Mouse (Mus musculus) midbrain, embryonic 16.5 days (tissue): Measurements from ENCODE around the gene 6430550D23Rik. TPM values are rescaled to one million over a fixed set of nuclear protein-coding genes. Genes with fewer than 3 reads are reported as not detected.
"Not testable (repeated sequence)": the region's sequence is repeated elsewhere in the genome, so short reads cannot be mapped to it uniquely, and the experiment has no call there.

Source experiments
- ATAC-seq: fragments of 200-750 bp; cut with Nextera tagmentation; 2 replicates; pipeline ENCODE4 v1.8.0; 2017; ENCODE audit warnings: moderate TSS enrichment
- H3K27ac ChIP-seq: fragments of 300-500 bp; sonication (generic); 2 replicates; pipeline ENCODE4 v1.5.1; 2014; ENCODE audit warnings: mild to moderate bottlenecking, low read length, mixed read lengths
- H3K27me3 ChIP-seq: fragments of 300-500 bp; sonication (generic); 2 replicates; pipeline ENCODE4 v1.6.1; 2014; ENCODE audit warnings: low read depth, low read length, mixed read lengths; ENCODE audit not compliant: control insufficient read depth, insufficient read depth
- H3K36me3 ChIP-seq: fragments of 300-500 bp; sonication (generic); 2 replicates; pipeline ENCODE4 v1.6.1; 2014; ENCODE audit warnings: mild to moderate bottlenecking, low read length, moderate library complexity, mixed read lengths; ENCODE audit not compliant: control insufficient read depth, insufficient read depth
- H3K4me1 ChIP-seq: fragments of 300-500 bp; sonication (generic); 2 replicates; pipeline ENCODE4 v1.6.1; 2014; ENCODE audit warnings: mild to moderate bottlenecking, low read length, mixed read lengths; ENCODE audit not compliant: control insufficient read depth, insufficient read depth
- H3K4me2 ChIP-seq: fragments of 300-500 bp; sonication (generic); 2 replicates; pipeline ENCODE4 v1.6.1; 2014; ENCODE audit warnings: mild to moderate bottlenecking, low read length, mixed read lengths
- H3K4me3 ChIP-seq: fragments of 300-500 bp; sonication (generic); 2 replicates; pipeline ENCODE4 v1.5.1; 2014; ENCODE audit warnings: low read depth, mild to moderate bottlenecking, low read length, moderate library complexity, mixed read lengths
- H3K9ac ChIP-seq: fragments of 300-500 bp; sonication (generic); 2 replicates; pipeline ENCODE4 v1.6.1; 2014; ENCODE audit warnings: low read depth, low read length, mixed read lengths
- H3K9me3 ChIP-seq: fragments of 300-500 bp; sonication (generic); replicated peaks from 2 replicates; pipeline ENCODE4 v1.6.1; 2014; ENCODE audit warnings: mild to moderate bottlenecking, low read length, mixed read lengths; ENCODE audit not compliant: control insufficient read depth, poor library complexity, severe bottlenecking
- WGBS: fragments of 180-500 bp; shearing (Covaris S2); extraction: QIAGEN DNeasy Blood & Tissue Kit; methylation state at CpG from one replicate; pipeline ENCODE4 v1.1.7; 2014; 5-methylcytosine and 5-hydroxymethylcytosine counted together
- polyA plus RNA-seq: library from polyadenylated mRNA; unstranded; fragments of >200 nt; fragmentation: Nextera tagmentation; extraction: Ambion mirVana; gene quantifications from 2 replicates; pipeline ENCODE4 v1.2.1, GENCODE M21; 2015

6430550D23Rik gene
- polyA plus RNA-seq, 1 experiment from 2014 or later = 1.3 TPM

GRCm38 (mm10) chr2:155928711-155929345 lies 78.9 kb downstream of the 6430550D23Rik start:
- H3K9me3 ChIP-seq = no peaks in the 10 kb centered on the region
- peak overlapping the region; percentile 89 for H3K4me2 ChIP-seq
- WGBS = 82% methylated on average over 7 of the region's 7 CpGs
- no peaks in the 10 kb centered on the region for H3K36me3 ChIP-seq
- no peak for ATAC-seq
- no peaks in the 10 kb centered on the region for H3K27me3 ChIP-seq
- peaks cover 14% of the 10 kb centered on the region for H3K4me1 ChIP-seq
- H3K27ac ChIP-seq = no peak overlapping the region
- H3K4me3 ChIP-seq = peak overlapping the region; percentile 73
- no peak overlapping the region for H3K9ac ChIP-seq

DNA sequence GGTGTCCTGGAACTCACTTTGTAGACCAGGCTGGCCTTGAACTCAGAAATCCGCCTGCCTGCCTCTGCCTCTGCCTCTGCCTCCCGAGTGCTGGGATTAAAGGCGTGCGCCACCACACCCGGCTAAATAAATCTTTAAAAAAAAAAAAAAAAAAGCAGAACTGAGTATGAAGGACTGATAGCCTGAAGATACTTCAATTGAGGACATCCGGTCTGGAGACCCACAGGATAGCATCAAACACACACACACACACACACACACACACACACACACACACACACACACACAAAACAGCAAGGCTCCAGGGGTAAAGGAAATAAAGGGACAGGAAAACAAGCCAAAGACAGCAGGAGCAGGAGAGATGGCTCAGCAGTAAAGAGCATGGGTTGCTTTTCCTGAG lies 82.6 kb downstream of the 6430550D23Rik start:
- not testable (repeated sequence) for H3K27ac ChIP-seq, H3K27me3 ChIP-seq, H3K4me3 ChIP-seq, ATAC-seq, H3K36me3 ChIP-seq, H3K4me1 ChIP-seq, H3K9ac ChIP-seq, H3K4me2 ChIP-seq, H3K9me3 ChIP-seq
- 98% methylated on average over 6 of the region's 6 CpGs for WGBS

Other genes starting within 250 kb of the 6430550D23Rik start
- gene Mmp24, start 232.6 kb downstream of the 6430550D23Rik start, polyA plus RNA-seq = 16.4 and 16.7 TPM in 2 replicates
- gene BC029722, start 188.6 kb downstream of the 6430550D23Rik start, polyA plus RNA-seq = 38.9 and 44.0 TPM in 2 replicates
- 134 and 136 TPM in 2 replicates for gene Eif6, start 181.1 kb downstream of the 6430550D23Rik start, polyA plus RNA-seq
- gene Fam83c, start 173.1 kb downstream of the 6430550D23Rik start, polyA plus RNA-seq = 0.49 and 0.51 TPM in 2 replicates
- gene Uqcc1, start 77.7 kb downstream of the 6430550D23Rik start, polyA plus RNA-seq = 63.3 and 66.8 TPM in 2 replicates
- not detected in 2 replicates for gene Gm15557, start 67.2 kb downstream of the 6430550D23Rik start, polyA plus RNA-seq
- gene Gdf5, start 62.6 kb downstream of the 6430550D23Rik start, polyA plus RNA-seq = 0.95 and 1.8 TPM in 2 replicates
- gene Cep250, start 51.5 kb downstream of the 6430550D23Rik start, polyA plus RNA-seq = 13.3 and 13.7 TPM in 2 replicates
- 407 and 448 TPM in 2 replicates for gene Ergic3, start 68 bp upstream of the 6430550D23Rik start, polyA plus RNA-seq
- 0.30 TPM in 1 of 2 replicates, not detected in the other for gene Fer1l4, start 45.0 kb upstream of the 6430550D23Rik start, polyA plus RNA-seq
- gene Spag4, start 57.2 kb upstream of the 6430550D23Rik start, polyA plus RNA-seq = 7.2 and 7.8 TPM in 2 replicates
- 23.2 and 25.8 TPM in 2 replicates for gene Cpne1, start 104.0 kb upstream of the 6430550D23Rik start, polyA plus RNA-seq
- gene Rbm12, start 104.0 kb upstream of the 6430550D23Rik start, polyA plus RNA-seq = 26.2 and 30.1 TPM in 2 replicates
- 21.8 and 22.3 TPM in 2 replicates for gene Gm28036, start 119.1 kb upstream of the 6430550D23Rik start, polyA plus RNA-seq
- 381 and 383 TPM in 2 replicates for gene Romo1, start 136.1 kb upstream of the 6430550D23Rik start, polyA plus RNA-seq
- 35.3 and 37.6 TPM in 2 replicates for gene Nfs1, start 136.2 kb upstream of the 6430550D23Rik start, polyA plus RNA-seq
- gene Rbm39, start 172.3 kb upstream of the 6430550D23Rik start, polyA plus RNA-seq = 406 and 441 TPM in 2 replicates
- 132 and 136 TPM in 2 replicates for gene Phf20, start 188.5 kb upstream of the 6430550D23Rik start, polyA plus RNA-seq